Mouse (Mus musculus) heart, embryonic 15.5 days (tissue): Measurements from ENCODE around the gene Kcnn3. TPM values are rescaled to one million over a fixed set of nuclear protein-coding genes. Genes with fewer than 3 reads are reported as not detected.
A peak's percentile ranks its signal among the peaks of the same experiment; 100 is the strongest.

Experiments
- ATAC-seq: fragments of 200-750 bp; cut with Nextera tagmentation; replicated peaks from 2 replicates; pipeline ENCODE4 v1.8.0; 2017; ENCODE audit warnings: low read depth, moderate TSS enrichment; ENCODE audit not compliant: insufficient number of reproducible peaks, insufficient read depth, low FRiP score
- H3K27ac ChIP-seq: fragments of 300-500 bp; sonication (generic); 2 replicates; pipeline ENCODE4 v1.5.1; 2015; ENCODE audit warnings: mild to moderate bottlenecking, inconsistent platforms
- H3K27me3 ChIP-seq: fragments of 300-500 bp; sonication (generic); 2 replicates; pipeline ENCODE4 v1.6.1; 2015; ENCODE audit warnings: inconsistent platforms
- H3K36me3 ChIP-seq: fragments of 300-500 bp; sonication (generic); 2 replicates; pipeline ENCODE4 v1.6.1; 2015; ENCODE audit warnings: mild to moderate bottlenecking, inconsistent platforms
- H3K4me1 ChIP-seq: fragments of 300-500 bp; sonication (generic); replicated peaks from 2 replicates; pipeline ENCODE4 v1.6.1; 2015; ENCODE audit warnings: inconsistent platforms
- H3K4me2 ChIP-seq: fragments of 300-500 bp; sonication (generic); 2 replicates; pipeline ENCODE4 v1.6.1; 2015; ENCODE audit warnings: inconsistent platforms, mild to moderate bottlenecking, moderate library complexity
- H3K4me3 ChIP-seq: fragments of 300-500 bp; sonication (generic); 2 replicates; pipeline ENCODE4 v1.5.1; 2015; ENCODE audit warnings: mild to moderate bottlenecking, inconsistent platforms
- H3K9ac ChIP-seq: fragments of 300-500 bp; sonication (generic); 2 replicates; pipeline ENCODE4 v1.6.1; 2015; ENCODE audit warnings: mild to moderate bottlenecking, inconsistent platforms
- H3K9me3 ChIP-seq: fragments of 300-500 bp; sonication (generic); replicated peaks from 2 replicates; pipeline ENCODE4 v1.6.1; 2016; ENCODE audit warnings: inconsistent platforms
- WGBS: fragments of 180-500 bp; shearing (Covaris S2); methylation state at CpG from one replicate; pipeline ENCODE4 v1.1.7; 2015; ENCODE audit warnings: mixed read lengths; 5-methylcytosine and 5-hydroxymethylcytosine counted together
- polyA plus RNA-seq: library from polyadenylated mRNA; unstranded; fragments of >200 nt; fragmentation: Nextera tagmentation; extraction: Ambion mirVana; gene quantifications from 2 replicates; pipeline ENCODE4 v1.2.1, GENCODE M21; 2015

Gene Kcnn3
- polyA plus RNA-seq, 1 experiment from 2014 or later, result 2.6 TPM

- Histone ChIP-seq H3K36me3 (no peaks in the 10 kb centered on the region), H3K27me3 (peaks cover 46% of the 10 kb centered on the region), H3K4me2 (peak overlapping the region; percentile 91), H3K4me3 (peak overlapping the region; percentile 49), H3K9me3 (no peaks in the 10 kb centered on the region; the same call in 1 of the 2 replicates), H3K27ac (no peak overlapping the region), H3K4me1 (peaks cover 34% of the 10 kb centered on the region), H3K9ac (peak overlapping the region; percentile 52)
- ATAC-seq, result 0 out of 2 replicates have a peak, but pooled peaks have one; percentile 10
- 3% methylated on average over 25 of the region's 25 CpGs for WGBS
Observed at GRCm38 (mm10) chr3:89520618-89521502, 896 bp downstream of the Kcnn3 start.

GRCm38 (mm10) chr3:89521503-89521854 is 1.5 kb downstream of the Kcnn3 start:
- Histone ChIP-seq H3K9ac (no peak overlapping the region), H3K27ac (no peak overlapping the region), H3K4me3 (peak overlapping the region; percentile 49), H3K27me3 (peaks cover 46% of the 10 kb centered on the region), H3K36me3 (no peaks in the 10 kb centered on the region), H3K9me3 (no peaks in the 10 kb centered on the region; the same call in 1 of the 2 replicates), H3K4me1 (peaks cover 35% of the 10 kb centered on the region), H3K4me2 (peak overlapping the region; percentile 91)
- no peak for ATAC-seq
- WGBS, result 23% methylated on average over 7 of the region's 7 CpGs

- Histone ChIP-seq H3K9ac (no peak overlapping the region), H3K27me3 (peaks cover 46% of the 10 kb centered on the region), H3K27ac (no peak overlapping the region), H3K4me1 (peaks cover 38% of the 10 kb centered on the region), H3K4me3 (peak overlapping the region; percentile 49), H3K9me3 (no peaks in the 10 kb centered on the region), H3K36me3 (no peaks in the 10 kb centered on the region), H3K4me2 (peak overlapping the region; percentile 91)
- 33% methylated on average over 6 of the region's 6 CpGs for WGBS
- ATAC-seq, result peak; percentile 30; the same call in 1 of the 2 replicates
Observed at GRCm38 (mm10) chr3:89522450-89523128, 2.6 kb downstream of the Kcnn3 start.

GRCm38 (mm10) chr3:89526298-89527090 is 6.5 kb downstream of the Kcnn3 start:
- Histone ChIP-seq H3K4me2 (no peak overlapping the region), H3K27ac (no peak overlapping the region), H3K27me3 (peaks cover 66% of the 10 kb centered on the region), H3K4me3 (no peak overlapping the region), H3K9me3 (no peaks in the 10 kb centered on the region), H3K9ac (no peak overlapping the region), H3K4me1 (peaks cover 19% of the 10 kb centered on the region), H3K36me3 (no peaks in the 10 kb centered on the region)
- ATAC-seq, result no peak
- WGBS, result 56% methylated on average over 17 of the region's 17 CpGs

GRCm38 (mm10) chr3:89529796-89530195 is 9.8 kb downstream of the Kcnn3 start:
- Histone ChIP-seq H3K4me1 (peaks cover 15% of the 10 kb centered on the region), H3K36me3 (no peaks in the 10 kb centered on the region), H3K9ac (no peak overlapping the region), H3K4me2 (no peak overlapping the region), H3K4me3 (no peak overlapping the region), H3K9me3 (no peaks in the 10 kb centered on the region), H3K27me3 (peaks cover 49% of the 10 kb centered on the region), H3K27ac (no peak overlapping the region)
- 81% methylated on average over 3 of the region's 3 CpGs for WGBS
- no peak for ATAC-seq

- no peaks in the 10 kb centered on the region for H3K36me3 ChIP-seq
- peak; percentile 82 for ATAC-seq
- WGBS, result 15% methylated on average over 6 of the region's 6 CpGs
Observed at GRCm38 (mm10) chr3:89534566-89535097, 14.7 kb downstream of the Kcnn3 start.

GRCm38 (mm10) chr3:89535147-89535546 is 15.2 kb downstream of the Kcnn3 start:
- no peaks in the 10 kb centered on the region for H3K9me3 ChIP-seq
- peaks cover 20% of the 10 kb centered on the region for H3K4me1 ChIP-seq
- H3K27ac ChIP-seq, result 0 out of 2 replicates have a peak overlapping the region, but pooled peaks have one; percentile 29
- peaks cover 36% of the 10 kb centered on the region for H3K27me3 ChIP-seq
- no peak overlapping the region for H3K9ac ChIP-seq
- ATAC-seq, result no peak
- 89% methylated on average over 2 of the region's 2 CpGs for WGBS
- no peak overlapping the region for H3K4me3 ChIP-seq
- H3K4me2 ChIP-seq, result no peak overlapping the region
- H3K36me3 ChIP-seq, result no peaks in the 10 kb centered on the region

More at GRCm38 (mm10) chr3:89534566-89535097, 14.7 kb downstream of the Kcnn3 start:
- Histone ChIP-seq H3K27me3 (peaks cover 40% of the 10 kb centered on the region), H3K9me3 (no peaks in the 10 kb centered on the region), H3K4me1 (peaks cover 18% of the 10 kb centered on the region), H3K4me2 (no peak overlapping the region), H3K4me3 (no peak overlapping the region), H3K9ac (no peak overlapping the region), H3K27ac (0 out of 2 replicates have a peak overlapping the region, but pooled peaks have one; percentile 29)

GRCm38 (mm10) chr3:89539036-89539739 is 19.2 kb downstream of the Kcnn3 start:
- Histone ChIP-seq H3K27ac (no peak overlapping the region), H3K27me3 (peaks cover 21% of the 10 kb centered on the region), H3K9ac (no peak overlapping the region), H3K9me3 (no peaks in the 10 kb centered on the region), H3K4me2 (no peak overlapping the region), H3K4me3 (no peak overlapping the region), H3K36me3 (no peaks in the 10 kb centered on the region), H3K4me1 (peaks cover 16% of the 10 kb centered on the region)
- ATAC-seq, result no peak
- 76% methylated on average over 10 of the region's 10 CpGs for WGBS

GRCm38 (mm10) chr3:89539740-89540370 is 19.9 kb downstream of the Kcnn3 start:
- ATAC-seq, result 0 out of 2 replicates have a peak, but pooled peaks have one; percentile 12
- WGBS, result 42% methylated on average over 9 of the region's 9 CpGs
- Histone ChIP-seq H3K9ac (no peak overlapping the region), H3K9me3 (no peaks in the 10 kb centered on the region), H3K27me3 (peaks cover 21% of the 10 kb centered on the region), H3K4me1 (peaks cover 10% of the 10 kb centered on the region), H3K4me2 (no peak overlapping the region), H3K4me3 (no peak overlapping the region), H3K27ac (no peak overlapping the region), H3K36me3 (no peaks in the 10 kb centered on the region)

GRCm38 (mm10) chr3:89540371-89540743 is 20.4 kb downstream of the Kcnn3 start:
- H3K36me3 ChIP-seq, result no peaks in the 10 kb centered on the region
- H3K4me2 ChIP-seq, result no peak overlapping the region
- WGBS, result 52% methylated on average over 6 of the region's 6 CpGs
- H3K4me1 ChIP-seq, result peaks cover 5% of the 10 kb centered on the region
- ATAC-seq, result no peak
- H3K9ac ChIP-seq, result no peak overlapping the region
- no peaks in the 10 kb centered on the region for H3K9me3 ChIP-seq
- H3K27me3 ChIP-seq, result peaks cover 21% of the 10 kb centered on the region
- H3K4me3 ChIP-seq, result no peak overlapping the region
- no peak overlapping the region for H3K27ac ChIP-seq
